Comparison of ENCODE assay signal across 8 mouse cellular contexts in the genomic region with DNA sequence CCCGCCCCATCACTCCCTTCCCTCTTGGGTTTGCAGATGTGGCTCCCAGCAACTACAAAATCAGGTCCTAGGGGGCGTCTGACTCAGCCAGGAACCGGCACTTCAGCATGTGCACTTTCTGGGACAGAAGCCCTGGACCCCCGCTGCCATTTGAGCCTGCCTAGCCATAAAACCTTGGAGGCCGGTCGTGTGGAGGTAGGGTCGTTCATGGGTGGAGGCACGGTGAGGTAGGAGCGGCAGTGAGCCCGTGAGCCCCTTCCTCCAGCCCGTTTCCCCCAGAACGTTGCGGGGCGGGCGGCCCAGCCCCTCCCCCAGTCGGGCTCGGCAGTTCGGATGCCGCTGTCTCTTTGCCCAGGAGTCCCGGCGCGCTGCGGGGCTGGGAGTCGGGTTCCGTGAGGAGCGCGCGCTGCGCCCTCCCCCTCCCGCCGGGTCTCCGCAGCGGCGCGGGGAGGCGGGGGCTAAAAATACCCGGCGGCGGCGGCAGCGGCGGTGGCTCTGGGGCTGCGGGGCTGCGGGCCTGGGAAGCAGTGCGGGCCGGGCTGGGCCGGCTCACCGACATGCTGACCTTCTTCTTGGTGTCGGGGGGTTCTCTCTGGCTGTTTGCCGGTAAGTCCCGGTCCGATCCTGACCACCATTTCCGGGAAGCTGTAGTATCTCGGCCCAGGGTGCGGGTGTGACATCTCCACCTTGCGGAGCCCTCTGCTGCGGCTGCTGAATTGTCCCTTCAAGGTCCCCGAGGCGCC. TPM values are rescaled to one million over a fixed set of nuclear protein-coding genes. Genes with fewer than 3 reads are reported as not detected.
DNase-seq lines count a peak whose midpoint lies in the region; ATAC-seq and TF ChIP-seq lines count a peak whose summit lies in the region.

Gene Acsl6 (plus strand): TSS at position 71 of the 743 bp plus-strand sequence.

- TF ChIP-seq POLR2A in limb, embryonic 14.5 days (IDR thresholded peaks at IDR 0.05; ENCODE audit: borderline replicate concordance, extremely low read depth, insufficient read depth, insufficient read length): no peak

- DNase-seq in left cerebral cortex, adult 18-20 months (ENCODE audit: low spot score in 2 of 2): peak; percentile 64 to 76
- DNase-seq in left cerebral cortex, adult 9 months (ENCODE audit: low spot score in 2 of 2): no peak
- DNase-seq in adrenal gland, postnatal 25 days: peak; percentile 24
- no peak for DNase-seq in limb, embryonic 14.5 days (ENCODE audit: low spot score)
- peak; percentile 83 for DNase-seq in retina, postnatal 1 day
- no peak for DNase-seq in ovary, postnatal 14 days (ENCODE audit: low spot score)

- no peak within 1 kb of the TSS for H3K27ac ChIP-seq in embryonic facial prominence, embryonic 13.5 days
- H3K27ac ChIP-seq in hindbrain, embryonic 12.5 days: peak within 1 kb of the TSS; percentile 89
- H3K27ac ChIP-seq in limb, embryonic 14.5 days (replicated peaks; ENCODE audit: low read depth, low read length): no peak within 1 kb of the TSS

- under 1% methylated on average over 56 of the region's 59 CpGs for WGBS in embryonic facial prominence, embryonic 13.5 days
- WGBS in hindbrain, embryonic 12.5 days: under 1% methylated on average over 58 of the region's 59 CpGs
- 2% methylated on average over 31 of the region's 59 CpGs for WGBS in limb, embryonic 14.5 days

- peaks cover 11% of the 10 kb centered on the region; the same call in 1 of the 2 replicates for H3K4me1 ChIP-seq in embryonic facial prominence, embryonic 13.5 days
- peaks cover 19% of the 10 kb centered on the region for H3K4me1 ChIP-seq in hindbrain, embryonic 12.5 days
- H3K4me1 ChIP-seq in limb, embryonic 14.5 days (ENCODE audit: control insufficient read depth, insufficient read depth, low read length): no peaks in the 10 kb centered on the region

- H3K9ac ChIP-seq in embryonic facial prominence, embryonic 13.5 days: peak within 1 kb of the TSS; percentile 58
- H3K9ac ChIP-seq in hindbrain, embryonic 12.5 days: peak within 1 kb of the TSS; percentile 81
- H3K9ac ChIP-seq in limb, embryonic 14.5 days (ENCODE audit: low read depth, low read length, severe bottlenecking): peak within 1 kb of the TSS; percentile 26

- no peaks in the 10 kb centered on the region for H3K9me3 ChIP-seq in embryonic facial prominence, embryonic 13.5 days
- peaks cover 3% of the 10 kb centered on the region; the same call in 1 of the 2 replicates for H3K9me3 ChIP-seq in hindbrain, embryonic 12.5 days (replicated peaks)
- H3K9me3 ChIP-seq in limb, embryonic 14.5 days (ENCODE audit: control insufficient read depth, low read length): no peaks in the 10 kb centered on the region

- H3K27me3 ChIP-seq in embryonic facial prominence, embryonic 13.5 days: peaks cover 17% of the 10 kb centered on the region
- H3K27me3 ChIP-seq in hindbrain, embryonic 12.5 days: no peaks in the 10 kb centered on the region
- H3K27me3 ChIP-seq in limb, embryonic 14.5 days (ENCODE audit: control insufficient read depth, insufficient read depth, low read length): peaks cover 8% of the 10 kb centered on the region

- H3K4me3 ChIP-seq in embryonic facial prominence, embryonic 13.5 days: peak within 1 kb of the TSS; percentile 56
- peak within 1 kb of the TSS; percentile 70 for H3K4me3 ChIP-seq in hindbrain, embryonic 12.5 days
- H3K4me3 ChIP-seq in limb, embryonic 14.5 days (replicated peaks; ENCODE audit: low read length): peak within 1 kb of the TSS; percentile 43

- no peaks in the 10 kb centered on the region for H3K36me3 ChIP-seq in embryonic facial prominence, embryonic 13.5 days
- no peaks in the 10 kb centered on the region for H3K36me3 ChIP-seq in hindbrain, embryonic 12.5 days
- no peaks in the 10 kb centered on the region for H3K36me3 ChIP-seq in limb, embryonic 14.5 days (ENCODE audit: control insufficient read depth, insufficient read depth, low read length)

- peak; percentile 21; the same call in 1 of the 2 replicates for ATAC-seq in embryonic facial prominence, embryonic 13.5 days (ENCODE audit: insufficient number of reproducible peaks, insufficient read depth, low FRiP score, low TSS enrichment, low read depth)
- ATAC-seq in hindbrain, embryonic 12.5 days (ENCODE audit: low FRiP score): peak; percentile 78
- no peak for ATAC-seq in limb, embryonic 14.5 days (ENCODE audit: low FRiP score, low read depth)

- H3K4me2 ChIP-seq in embryonic facial prominence, embryonic 13.5 days: peak within 1 kb of the TSS; percentile 96
- H3K4me2 ChIP-seq in hindbrain, embryonic 12.5 days (replicated peaks): peak within 1 kb of the TSS; percentile 73
- H3K4me2 ChIP-seq in limb, embryonic 14.5 days (replicated peaks; ENCODE audit: low read depth, low read length, severe bottlenecking): peak within 1 kb of the TSS; percentile 92

RNA-seq across cellular contexts. Expression of gene Acsl6, which starts in this region (rescaled TPM):
- 100 to 1,000 TPM; 178 to 205 TPM for total RNA-seq in left cerebral cortex, adult 18-20 months (2021)
- total RNA-seq in adrenal gland, postnatal 25 days (2021): 3.0 and 3.9 TPM in 2 replicates
- 1.8 and 2.4 TPM in 2 replicates for polyA plus RNA-seq in embryonic facial prominence, embryonic 13.5 days (2015; fragmentation: Nextera tagmentation; extraction: Ambion mirVana)
- 23.4 and 30.0 TPM in 2 replicates for polyA plus RNA-seq in hindbrain, embryonic 12.5 days (2016; fragmentation: Nextera tagmentation; extraction: Ambion mirVana)
- 0.91 and 1.2 TPM in 2 replicates for polyA plus RNA-seq in limb, embryonic 14.5 days (2012; rRNA removed)
- polyA plus RNA-seq in limb, embryonic 14.5 days (2014; fragmentation: Nextera tagmentation; extraction: Ambion mirVana): 0.47 and 0.72 TPM in 2 replicates

Comparison
In these comparisons a context has a peak if more than half of its experiments do, and no peak if none do; other contexts are left out.
1. RNA of gene Acsl6 (total RNA-seq): 178 to 205 TPM in left cerebral cortex, adult 18-20 months; 3.0 to 3.9 TPM in adrenal gland, postnatal 25 days; every median in the first group is over 10 times any median in the second.
2. DNase-seq: peak in left cerebral cortex, adult 18-20 months (2 of 2), adrenal gland, postnatal 25 days (single experiment) and retina, postnatal 1 day (single experiment); none in left cerebral cortex, adult 9 months (0 of 2), limb, embryonic 14.5 days (single experiment) and ovary, postnatal 14 days (single experiment).
3. H3K9ac ChIP-seq: peak in every context shown above with its lines; median percentile 81 in hindbrain, embryonic 12.5 days; 58 in embryonic facial prominence, embryonic 13.5 days; 26 in limb, embryonic 14.5 days.
4. Peak in every context shown above with its lines, with median percentiles within 50 percentile points of each other: H3K4me2 ChIP-seq and H3K4me3 ChIP-seq.